Mouse (Mus musculus): Measurements from ENCODE around the gene Ltbp1.

Gene Ltbp1

GRCm38 (mm10) chr17:75437239-75437750, 431.9 kb downstream of the Ltbp1 start:
- no peak for DNase-seq (ENCODE audit: low spot score in 2 of 2)

DNA sequence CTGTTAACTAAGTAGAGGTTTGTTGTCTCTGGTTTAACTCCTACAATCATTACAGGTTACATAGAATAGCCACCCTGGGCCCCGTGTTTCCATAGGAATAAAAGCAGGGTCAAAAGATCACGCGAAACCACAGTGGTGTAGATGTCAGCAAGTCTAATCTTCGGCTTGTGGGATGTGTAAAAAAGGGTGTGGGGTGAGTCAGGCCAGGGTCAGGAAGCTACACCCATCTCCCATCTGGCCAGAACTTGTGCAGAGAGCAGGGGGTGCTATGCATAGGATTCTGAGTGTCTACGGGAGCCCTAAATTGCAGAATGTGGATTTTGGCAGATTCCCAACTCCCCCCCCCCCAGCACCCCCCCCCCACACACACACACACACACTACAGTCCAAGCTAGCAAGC, 432.8 kb downstream of the Ltbp1 start:
- no peak for DNase-seq (ENCODE audit: low spot score in 2 of 2)

DNA sequence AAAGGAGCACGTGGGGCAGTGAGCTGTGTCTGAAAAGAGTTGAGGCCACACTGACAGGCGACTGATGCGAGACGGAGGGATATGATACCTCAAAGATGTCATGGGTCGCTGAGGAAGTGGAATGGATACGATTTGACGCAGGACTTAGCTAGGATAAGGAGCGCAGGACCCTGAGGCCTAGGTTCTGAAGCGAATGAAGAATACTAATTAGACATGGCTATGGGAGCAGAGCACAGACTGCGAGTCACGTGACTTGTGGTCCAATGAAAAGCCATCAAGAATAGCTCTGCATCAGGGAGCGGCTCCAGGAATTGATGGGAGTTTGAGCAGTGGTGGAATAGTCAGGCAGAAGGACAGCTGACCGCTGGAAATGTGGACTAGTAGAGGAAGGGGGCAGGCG, 433.7 kb downstream of the Ltbp1 start:
- no peak for DNase-seq (ENCODE audit: low spot score in 2 of 2)

DNA sequence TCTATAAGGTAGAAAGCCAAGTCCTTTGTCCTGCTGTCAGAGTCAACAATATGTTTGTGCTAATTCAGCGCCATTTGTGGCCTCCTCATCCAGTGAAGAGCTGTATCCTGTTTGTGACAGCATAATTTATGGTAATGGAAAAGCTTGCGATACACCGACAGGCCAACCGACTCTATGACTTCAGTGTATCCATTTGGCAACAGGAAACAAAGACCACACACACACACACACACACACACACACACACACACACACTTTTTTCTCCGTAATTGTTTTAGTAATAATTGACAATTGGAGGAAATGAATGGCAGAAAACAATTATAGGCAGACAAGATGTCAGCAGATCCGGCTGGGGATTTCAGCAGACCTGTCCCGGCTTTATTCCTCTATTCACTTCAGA, 435.3 kb downstream of the Ltbp1 start:
- DNase-seq (ENCODE audit: low spot score in 2 of 2): no peak

GRCm38 (mm10) chr17:75441260-75441830, 436.0 kb downstream of the Ltbp1 start:
- DNase-seq (ENCODE audit: low spot score in 2 of 2): no peak

Data from urinary bladder, postnatal 4 days (tissue).